ENCODE assay signal across 12 mouse cellular contexts in genomic region chr6:140576961-140577821, GRCm38 (mm10). TPM values are rescaled to one million over a fixed set of nuclear protein-coding genes. Genes with fewer than 3 reads are reported as not detected.
DNase-seq lines count a peak whose midpoint lies in the region; ATAC-seq and TF ChIP-seq lines count a peak whose summit lies in the region.
"Had no signal": no experiment of that assay in that cellular context is flagged by ENCODE, and none has a peak within 500 bp of the region (broad histone marks: within the 10 kb centered on the region; RNA-seq: fewer than 3 reads in every experiment).

No protein-coding gene starts in this region.

- intact Hi-C loops in heart, postnatal 10 days (cut with DNase I): no loop called here
- intact Hi-C loops in heart, postnatal 36 days (cut with DNase I): no loop called here

- H3K4me2 ChIP-seq in liver, embryonic 11.5 days: no peak overlapping the region
- H3K4me2 ChIP-seq in stomach, postnatal 0 days (replicated peaks; ENCODE audit: low read depth): no peak overlapping the region
- H3K4me2 ChIP-seq: liver, embryonic 15.5 days had no signal

- no peaks in the 10 kb centered on the region for H3K9me3 ChIP-seq in liver, embryonic 11.5 days (ENCODE audit: control insufficient read depth, low read length)
- no peaks in the 10 kb centered on the region for H3K9me3 ChIP-seq in stomach, postnatal 0 days (ENCODE audit: control insufficient read depth, low read length)
- H3K9me3 ChIP-seq: liver, embryonic 15.5 days had no signal

- no peaks in the 10 kb centered on the region for H3K27me3 ChIP-seq in liver, embryonic 11.5 days (replicated peaks; ENCODE audit: control insufficient read depth, insufficient read depth, low read length)
- H3K27me3 ChIP-seq in stomach, postnatal 0 days (ENCODE audit: control insufficient read depth, insufficient read depth, low read length): no peaks in the 10 kb centered on the region
- H3K27me3 ChIP-seq: liver, embryonic 15.5 days had no signal

- 74% methylated on average over 18 of the region's 18 CpGs for WGBS in liver, embryonic 11.5 days
- 51% methylated on average over 18 of the region's 18 CpGs for WGBS in stomach, postnatal 0 days

- no peak overlapping the region for H3K27ac ChIP-seq in liver, embryonic 11.5 days (ENCODE audit: low read depth, low read length)
- H3K27ac ChIP-seq in stomach, postnatal 0 days (replicated peaks): no peak overlapping the region
- H3K27ac ChIP-seq: liver, embryonic 15.5 days had no signal

- no peak overlapping the region for H3K9ac ChIP-seq in liver, embryonic 11.5 days (ENCODE audit: low read depth, low read length)
- no peak overlapping the region for H3K9ac ChIP-seq in stomach, postnatal 0 days (ENCODE audit: low read length)
- H3K9ac ChIP-seq: liver, embryonic 15.5 days had no signal

- ATAC-seq in liver, embryonic 11.5 days (replicated peaks; ENCODE audit: low FRiP score): peak; percentile 14; the same call in 1 of the 2 replicates
- peak; percentile 45 for ATAC-seq in stomach, postnatal 0 days (ENCODE audit: low FRiP score, low TSS enrichment)

- H3K4me1 ChIP-seq in liver, embryonic 11.5 days (replicated peaks; ENCODE audit: control insufficient read depth, insufficient read depth, low read length): no peaks in the 10 kb centered on the region
- H3K4me1 ChIP-seq in stomach, postnatal 0 days (replicated peaks; ENCODE audit: control insufficient read depth, insufficient read depth): no peaks in the 10 kb centered on the region
- H3K4me1 ChIP-seq: liver, embryonic 15.5 days had no signal

- no peak overlapping the region for H3K4me3 ChIP-seq in liver, embryonic 11.5 days (ENCODE audit: low read depth, low read length)
- no peak overlapping the region for H3K4me3 ChIP-seq in stomach, postnatal 0 days (ENCODE audit: low read depth, low read length)
- H3K4me3 ChIP-seq: liver, embryonic 15.5 days had no signal

- H3K36me3 ChIP-seq in liver, embryonic 11.5 days (ENCODE audit: control insufficient read depth, insufficient read depth, low read length): peaks cover 4% of the 10 kb centered on the region; the same call in 1 of the 2 replicates
- H3K36me3 ChIP-seq in stomach, postnatal 0 days (ENCODE audit: control insufficient read depth, insufficient read depth, low read length): peaks cover 6% of the 10 kb centered on the region

- peak; percentile 32 to 33 for DNase-seq in heart, postnatal 10 days
- no peak for DNase-seq in heart, postnatal 36 days
- peak; percentile 3 for DNase-seq in ovary, postnatal 10 days (ENCODE audit: low spot score)
- DNase-seq in ovary, postnatal 36 days (ENCODE audit: low spot score): no peak
- DNase-seq in liver, embryonic 11.5 days (ENCODE audit: low spot score): no peak
- no peak for DNase-seq in stomach, postnatal 0 days (ENCODE audit: low spot score)
- DNase-seq in right cerebral cortex, postnatal 25 days: no peak
- no peak for DNase-seq in right cerebral cortex, adult 2 months (ENCODE audit: low spot score in 2 of 2)
- DNase-seq: adrenal gland, adult 8-10 months; embryo, embryonic 11 days; right cerebral cortex, postnatal 4 days had no signal

- no peak for TF ChIP-seq EP300 in stomach, postnatal 0 days (optimal IDR thresholded peaks at IDR 0.05)

- TF ChIP-seq CTCF in stomach, postnatal 0 days (IDR thresholded peaks at IDR 0.05; ENCODE audit: low read depth): peak; percentile 55

RNA-seq across cellular contexts. Expression of gene Aebp2, which starts 45.3 kb away (rescaled TPM):
- 10 to 100 TPM; 47.2 to 51.0 TPM for total RNA-seq in heart, postnatal 10 days (2021)
- 10 to 100 TPM; 37.5 to 39.2 TPM for total RNA-seq in heart, postnatal 36 days (2021)
- 10.3 and 10.5 TPM in 2 replicates for polyA plus RNA-seq in liver, embryonic 11.5 days (2014; fragmentation: Nextera tagmentation; extraction: Ambion mirVana)
- polyA plus RNA-seq in stomach, postnatal 0 days (2015; fragmentation: Nextera tagmentation; extraction: Ambion mirVana): 7.3 and 8.0 TPM in 2 replicates

Comparison
In these comparisons a context has a peak if more than half of its experiments do, and no peak if none do; other contexts are left out.
1. DNase-seq: peak in heart, postnatal 10 days (2 of 2) and ovary, postnatal 10 days (single experiment); none in heart, postnatal 36 days (0 of 2), ovary, postnatal 36 days (single experiment), liver, embryonic 11.5 days (single experiment), stomach, postnatal 0 days (single experiment), right cerebral cortex, postnatal 25 days (single experiment) and right cerebral cortex, adult 2 months (0 of 2).